Mouse (Mus musculus): ENCODE results near the gene Arhgef17.

DNA sequence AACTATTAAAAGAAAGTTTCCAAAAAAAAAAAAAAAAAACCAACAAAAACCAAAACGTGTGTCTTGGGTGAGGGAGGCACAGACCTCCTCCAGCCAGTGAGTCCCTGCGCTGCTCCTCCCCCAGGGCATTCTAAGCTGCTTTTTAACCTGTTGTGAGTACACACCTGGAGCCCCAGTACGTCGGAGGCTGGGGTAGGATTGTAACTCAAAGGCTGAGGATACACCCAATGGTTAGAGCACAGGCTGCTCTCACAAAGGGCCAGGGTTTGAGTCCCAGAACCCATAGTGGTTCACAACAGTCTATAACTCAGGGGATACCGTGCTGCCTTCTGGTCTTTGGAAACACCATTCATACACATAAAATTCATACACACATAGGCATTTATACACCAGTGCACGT, 90.3 kb downstream of the Arhgef17 start:
- no peak for TF ChIP-seq CTCF (IDR thresholded peaks at IDR 0.05; ENCODE audit: borderline replicate concordance, insufficient read depth, low read depth, low read length)
- no peak for TF ChIP-seq POLR2A (IDR thresholded peaks at IDR 0.05; ENCODE audit: borderline replicate concordance, insufficient read depth, low read length)

Measured in cerebellum, adult 2 months (tissue).